Mouse (Mus musculus) lung, postnatal 25 days (tissue): ENCODE measurements around the gene Tecpr1.

Experiments used
- DNase-seq: peaks from one replicate; pipeline ENCODE4 v3.0.0; 2022; ENCODE audit warnings: low spot score

The Tecpr1 gene

GRCm38 (mm10) chr5:144251876-144252577, 28.6 kb upstream of the Tecpr1 start:
- no peak for DNase-seq

- no peak for DNase-seq
Observed at GRCm38 (mm10) chr5:144249871-144250270, 26.5 kb upstream of the Tecpr1 start.

- DNase-seq, result peak; percentile 90
Observed at GRCm38 (mm10) chr5:144247906-144248585, 24.6 kb upstream of the Tecpr1 start.

GRCm38 (mm10) chr5:144247307-144247706, 23.9 kb upstream of the Tecpr1 start:
- no peak for DNase-seq

- DNase-seq, result no peak
Observed at GRCm38 (mm10) chr5:144246669-144247068, 23.3 kb upstream of the Tecpr1 start.

GRCm38 (mm10) chr5:144245592-144245991, 22.2 kb upstream of the Tecpr1 start:
- DNase-seq, result no peak

GRCm38 (mm10) chr5:144243901-144244487, 20.6 kb upstream of the Tecpr1 start, which contains the start of gene Bri3:
Bri3 (plus strand) TSS chr5:144244437.
- DNase-seq, result no peak

- DNase-seq, result no peak
Observed at GRCm38 (mm10) chr5:144238969-144239368, 15.6 kb upstream of the Tecpr1 start.

GRCm38 (mm10) chr5:144234714-144235113, 11.3 kb upstream of the Tecpr1 start:
- DNase-seq, result no peak

- no peak for DNase-seq
Observed at GRCm38 (mm10) chr5:144234222-144234621, 10.8 kb upstream of the Tecpr1 start.

- DNase-seq, result no peak
Observed at GRCm38 (mm10) chr5:144232531-144232930, 9.1 kb upstream of the Tecpr1 start.

- DNase-seq, result peak; percentile 47
Observed at GRCm38 (mm10) chr5:144231410-144231809, 8.0 kb upstream of the Tecpr1 start.

- DNase-seq, result no peak
Observed at GRCm38 (mm10) chr5:144230216-144230615, 6.8 kb upstream of the Tecpr1 start.

- no peak for DNase-seq
Observed at GRCm38 (mm10) chr5:144226220-144226619, 2.8 kb upstream of the Tecpr1 start.

GRCm38 (mm10) chr5:144223899-144224816, 743 bp upstream of the Tecpr1 start:
- no peak for DNase-seq

GRCm38 (mm10) chr5:144222811-144223502, 458 bp downstream of the Tecpr1 start:
- DNase-seq, result peak; percentile 69

GRCm38 (mm10) chr5:144221305-144221704, 2.1 kb downstream of the Tecpr1 start:
- peak; percentile 78 for DNase-seq

GRCm38 (mm10) chr5:144219936-144220335, 3.5 kb downstream of the Tecpr1 start:
- no peak for DNase-seq

- peak; percentile 28 for DNase-seq
Observed at GRCm38 (mm10) chr5:144219306-144219705, 4.1 kb downstream of the Tecpr1 start.

GRCm38 (mm10) chr5:144218061-144218460, 5.4 kb downstream of the Tecpr1 start:
- DNase-seq, result no peak

- DNase-seq, result no peak
Observed at GRCm38 (mm10) chr5:144215992-144216391, 7.4 kb downstream of the Tecpr1 start.
